Mouse (Mus musculus): ENCODE results near the gene Nub1. TPM values are rescaled to one million over a fixed set of nuclear protein-coding genes. Genes with fewer than 3 reads are reported as not detected.

Nub1 gene
- polyA plus RNA-seq (2012; rRNA removed): 66.7 and 72.6 TPM in 2 replicates

GRCm38 (mm10) chr5:24685366-24686093, at the start of gene Nub1:
Gene Nub1 (plus strand): TSS chr5:24685532.

DNA sequence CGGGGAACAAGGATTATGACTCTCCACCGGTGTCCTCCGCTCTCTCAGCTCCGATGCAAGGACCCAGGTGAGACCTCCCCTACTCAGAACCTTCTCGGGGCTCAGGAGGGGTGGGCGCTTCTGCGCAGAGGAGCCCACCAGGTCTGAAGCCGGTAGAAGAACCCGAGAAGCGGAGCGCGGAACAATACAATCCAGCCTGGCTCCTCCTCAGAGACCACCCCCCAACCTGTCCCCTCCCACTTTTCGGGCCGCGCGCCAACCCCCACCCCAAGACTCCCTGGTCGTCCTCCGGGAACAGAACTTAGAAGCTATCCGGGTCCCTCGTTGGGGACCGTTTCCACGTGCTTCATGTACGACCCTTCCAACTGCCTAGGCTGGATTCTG, 45.1 kb downstream of the Nub1 start, which contains the start of gene Wdr86:
TSS of gene Wdr86 (minus strand) at position 240 of the 384 bp plus-strand sequence.

GRCm38 (mm10) chr5:24757816-24758215, 72.5 kb downstream of the Nub1 start, which contains the start of gene Crygn:
Gene Crygn (minus strand): TSS chr5:24758008.

Other genes with a start within 250 kb of the Nub1 start
- gene Fastk, start 240.2 kb upstream of the Nub1 start, polyA plus RNA-seq (2012; rRNA removed): 150 and 160 TPM in 2 replicates
- 56.9 and 61.0 TPM in 2 replicates for gene Tmub1, start 237.7 kb upstream of the Nub1 start, polyA plus RNA-seq (2012; rRNA removed)
- gene Agap3, start 233.4 kb upstream of the Nub1 start, polyA plus RNA-seq (2012; rRNA removed): 168 and 197 TPM in 2 replicates
- 0.96 and 2.0 TPM in 2 replicates for gene Gbx1, start 158.3 kb upstream of the Nub1 start, polyA plus RNA-seq (2012; rRNA removed)
- gene Asb10, start 144.6 kb upstream of the Nub1 start, polyA plus RNA-seq (2012; rRNA removed): 0.16 and 0.27 TPM in 2 replicates
- gene 4931409K22Rik, start 128.7 kb upstream of the Nub1 start, polyA plus RNA-seq (2012; rRNA removed): 0.21 and 0.35 TPM in 2 replicates
- gene Abcf2, start 108.1 kb upstream of the Nub1 start, polyA plus RNA-seq (2012; rRNA removed): 62.6 and 63.3 TPM in 2 replicates
- 21.5 and 22.6 TPM in 2 replicates for gene Chpf2, start 98.8 kb upstream of the Nub1 start, polyA plus RNA-seq (2012; rRNA removed)
- gene Smarcd3, start 61.1 kb upstream of the Nub1 start, polyA plus RNA-seq (2012; rRNA removed): 235 and 240 TPM in 2 replicates
- gene Wdr86, start 45.2 kb downstream of the Nub1 start, polyA plus RNA-seq (2012; rRNA removed): 7.7 and 9.3 TPM in 2 replicates
- gene Crygn, start 72.5 kb downstream of the Nub1 start, polyA plus RNA-seq (2012; rRNA removed): 0.75 TPM in 1 of 2 replicates, not detected in the other
- 109 and 112 TPM in 2 replicates for gene Rheb, start 157.1 kb downstream of the Nub1 start, polyA plus RNA-seq (2012; rRNA removed)